Mouse (Mus musculus) lung, postnatal 4 days (tissue): ENCODE measurements around the gene Smim4.

Experiments used
- DNase-seq, 2 experiments: peaks; one replicate each; pipeline ENCODE4 v3.0.0; 2021

Gene Smim4

GRCm38 (mm10) chr14:31112187-31112586 lies 16.6 kb downstream of the Smim4 start:
- DNase-seq: no peak

GRCm38 (mm10) chr14:31110613-31111012 lies 18.1 kb downstream of the Smim4 start:
- no peak for DNase-seq

GRCm38 (mm10) chr14:31105156-31105555 lies 23.6 kb downstream of the Smim4 start:
- DNase-seq: no peak

GRCm38 (mm10) chr14:31089918-31090317 lies 38.8 kb downstream of the Smim4 start:
- no peak for DNase-seq

GRCm38 (mm10) chr14:31088515-31088914 lies 40.2 kb downstream of the Smim4 start:
- DNase-seq: no peak

- peak in 1 of 2 experiments; percentile 13 for DNase-seq
These were observed 41.3 kb downstream of the Smim4 start for GRCm38 (mm10) chr14:31087433-31087832.

- no peak for DNase-seq
These were observed 47.6 kb downstream of the Smim4 start for GRCm38 (mm10) chr14:31081147-31081546.

GRCm38 (mm10) chr14:31079313-31080028 lies 49.3 kb downstream of the Smim4 start:
- DNase-seq: no peak

GRCm38 (mm10) chr14:31078597-31079208 lies 50.1 kb downstream of the Smim4 start:
- DNase-seq: no peak

- DNase-seq: no peak
These were observed 59.5 kb downstream of the Smim4 start for GRCm38 (mm10) chr14:31069086-31069733.

GRCm38 (mm10) chr14:31062277-31062676 lies 66.5 kb downstream of the Smim4 start:
- peak in 1 of 2 experiments; percentile 41 for DNase-seq

- DNase-seq: no peak
These were observed 82.9 kb downstream of the Smim4 start for GRCm38 (mm10) chr14:31045817-31046216.

GRCm38 (mm10) chr14:31045296-31045695 lies 83.5 kb downstream of the Smim4 start:
- no peak for DNase-seq
